Mouse (Mus musculus) T-helper 2 cell (primary cell): ENCODE data around the gene Tead4.

Experiments used
- in situ Hi-C: fragments of 300-600 bp; cut with MboI, MseI; formaldehyde crosslinking; loops from one replicate; pipeline ENCODE4 v1.15.1; 2025; ENCODE audit warnings: high pct_unique_total_duplicates

Gene Tead4

GRCm38 (mm10) chr6:128291284-128291683, 9.3 kb downstream of the Tead4 start:
- in situ Hi-C loops, result no loop called here

GRCm38 (mm10) chr6:128288681-128289080, 11.9 kb downstream of the Tead4 start:
- in situ Hi-C loops, result no loop called here

- in situ Hi-C loops, result no loop called here
Measured at GRCm38 (mm10) chr6:128285792-128286430, 14.7 kb downstream of the Tead4 start.

GRCm38 (mm10) chr6:128282126-128282525, 18.5 kb downstream of the Tead4 start:
- in situ Hi-C loops, result no loop called here

- in situ Hi-C loops, result no loop called here
Measured at GRCm38 (mm10) chr6:128280472-128281145, 20.0 kb downstream of the Tead4 start.

GRCm38 (mm10) chr6:128279608-128280007, 21.0 kb downstream of the Tead4 start:
- in situ Hi-C loops, result loop anchor here (5.0 kb wide), 2 partner anchors 42 to 72 kb away; no protein-coding TSS in a partner anchor

GRCm38 (mm10) chr6:128279099-128279498, 21.5 kb downstream of the Tead4 start:
- in situ Hi-C loops, result loop anchor here (5.0 kb wide), 2 partner anchors 42 to 72 kb away; no protein-coding TSS in a partner anchor

- in situ Hi-C loops, result loop anchor here (5.0 kb wide), 2 partner anchors 40 to 70 kb away; no protein-coding TSS in a partner anchor
Measured at GRCm38 (mm10) chr6:128277132-128278085, 23.2 kb downstream of the Tead4 start.

GRCm38 (mm10) chr6:128276349-128276748, 24.3 kb downstream of the Tead4 start:
- in situ Hi-C loops, result loop anchor here (5.0 kb wide), 2 partner anchors 39 to 69 kb away; no protein-coding TSS in a partner anchor

GRCm38 (mm10) chr6:128275506-128276064, 25.0 kb downstream of the Tead4 start:
- in situ Hi-C loops, result loop anchor here (5.0 kb wide), 2 partner anchors 38 to 68 kb away; no protein-coding TSS in a partner anchor

- in situ Hi-C loops, result no loop called here
Measured at GRCm38 (mm10) chr6:128273507-128273906, 27.1 kb downstream of the Tead4 start.

- in situ Hi-C loops, result no loop called here
Measured at GRCm38 (mm10) chr6:128272754-128273153, 27.9 kb downstream of the Tead4 start.

- in situ Hi-C loops, result no loop called here
Measured at GRCm38 (mm10) chr6:128269850-128270249, 30.8 kb downstream of the Tead4 start.

- in situ Hi-C loops, result no loop called here
Measured at GRCm38 (mm10) chr6:128264870-128265526, 35.6 kb downstream of the Tead4 start.

GRCm38 (mm10) chr6:128261486-128261885, 39.1 kb downstream of the Tead4 start:
- in situ Hi-C loops, result no loop called here

GRCm38 (mm10) chr6:128259252-128259651, 41.4 kb downstream of the Tead4 start:
- in situ Hi-C loops, result no loop called here

- in situ Hi-C loops, result no loop called here
Measured at GRCm38 (mm10) chr6:128255941-128256340, 44.7 kb downstream of the Tead4 start.

GRCm38 (mm10) chr6:128255292-128255691, 45.3 kb downstream of the Tead4 start:
- in situ Hi-C loops, result no loop called here

GRCm38 (mm10) chr6:128254551-128254950, 46.1 kb downstream of the Tead4 start:
- in situ Hi-C loops, result no loop called here

GRCm38 (mm10) chr6:128253111-128253510, 47.5 kb downstream of the Tead4 start:
- in situ Hi-C loops, result no loop called here

GRCm38 (mm10) chr6:128250596-128250995, 50.0 kb downstream of the Tead4 start:
- in situ Hi-C loops, result no loop called here
